7 mouse cellular contexts compared by ENCODE assay signal in the genomic region with DNA sequence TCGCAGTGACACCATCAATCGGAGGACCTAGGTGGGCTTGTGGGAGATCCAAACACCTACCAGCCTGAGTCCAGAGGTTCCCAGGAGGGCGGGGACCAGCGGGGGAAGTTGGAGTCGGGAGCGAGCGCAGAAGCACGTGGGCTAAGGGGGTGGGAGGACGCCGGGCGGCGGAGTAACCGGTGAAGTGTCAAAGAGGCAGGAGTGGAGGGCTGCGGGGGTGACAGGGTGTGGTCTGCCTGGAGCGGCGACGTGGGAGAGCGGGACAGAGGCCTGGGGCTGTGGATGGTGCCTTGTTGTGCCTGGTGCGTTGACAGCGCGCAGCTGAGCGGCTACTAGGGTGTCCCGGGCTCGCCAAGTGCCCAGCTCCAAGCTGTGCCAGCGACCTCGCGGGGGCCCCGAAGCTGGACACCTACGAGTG. TPM values are rescaled to one million over a fixed set of nuclear protein-coding genes. Genes with fewer than 3 reads are reported as not detected.
A peak's percentile ranks its signal among the peaks of the same experiment; 100 is the strongest.
DNase-seq lines count a peak whose midpoint lies in the region; ATAC-seq and TF ChIP-seq lines count a peak whose summit lies in the region.

Sema6d (plus strand) TSS at position 157 of the 418 bp plus-strand sequence.

- H3K27me3 ChIP-seq in E14TG2a.4 (ENCODE audit: insufficient read depth, low read length) = peaks cover 45% of the 10 kb centered on the region
- H3K27me3 ChIP-seq in forebrain, embryonic 13.5 days = peaks cover 31% of the 10 kb centered on the region
- H3K27me3 ChIP-seq in hindbrain, embryonic 11.5 days (ENCODE audit: control insufficient read depth, insufficient read depth, low read length) = peaks cover 21% of the 10 kb centered on the region
- H3K27me3 ChIP-seq in midbrain, embryonic 14.5 days (ENCODE audit: control insufficient read depth, insufficient read depth, low read length) = peaks cover 12% of the 10 kb centered on the region; the same call in 1 of the 2 replicates

- H3K27ac ChIP-seq in forebrain, embryonic 13.5 days = peak within 1 kb of the TSS; percentile 31; the same call in 1 of the 2 replicates
- no peak within 1 kb of the TSS for H3K27ac ChIP-seq in hindbrain, embryonic 11.5 days (ENCODE audit: low read depth, low read length)
- peak within 1 kb of the TSS; percentile 64 for H3K27ac ChIP-seq in midbrain, embryonic 14.5 days (replicated peaks; ENCODE audit: low read depth, low read length)

- H3K4me1 ChIP-seq in E14TG2a.4 (replicated peaks; ENCODE audit: low read depth, low read length) = peaks cover 16% of the 10 kb centered on the region
- H3K4me1 ChIP-seq in forebrain, embryonic 13.5 days = peaks cover 16% of the 10 kb centered on the region; the same call in 1 of the 2 replicates
- no peaks in the 10 kb centered on the region; the same call in 1 of the 2 replicates for H3K4me1 ChIP-seq in hindbrain, embryonic 11.5 days (replicated peaks; ENCODE audit: control insufficient read depth, insufficient read depth, low read length)
- H3K4me1 ChIP-seq in midbrain, embryonic 14.5 days (ENCODE audit: control insufficient read depth, insufficient read depth, low read length) = no peaks in the 10 kb centered on the region

- H3K9ac ChIP-seq in forebrain, embryonic 13.5 days = peak within 1 kb of the TSS; percentile 75
- H3K9ac ChIP-seq in hindbrain, embryonic 11.5 days (ENCODE audit: low read depth, low read length) = peak within 1 kb of the TSS; percentile 67
- H3K9ac ChIP-seq in midbrain, embryonic 14.5 days (replicated peaks; ENCODE audit: low read length) = peak within 1 kb of the TSS; percentile 76

- intact Hi-C loops in left cerebral cortex, postnatal 4 days (cut with DNase I) = loop anchor here (5.0 to 10.0 kb wide), 2 partner anchors 778 to 1265 kb away; no protein-coding TSS in a partner anchor

- H3K9me3 ChIP-seq in E14TG2a.4 (ENCODE audit: low read length) = no peaks in the 10 kb centered on the region
- H3K9me3 ChIP-seq in forebrain, embryonic 13.5 days (replicated peaks) = no peaks in the 10 kb centered on the region
- H3K9me3 ChIP-seq in hindbrain, embryonic 11.5 days (ENCODE audit: control insufficient read depth, low read length) = no peaks in the 10 kb centered on the region
- no peaks in the 10 kb centered on the region for H3K9me3 ChIP-seq in midbrain, embryonic 14.5 days (ENCODE audit: control insufficient read depth, low read length)

- H3K4me3 ChIP-seq in E14TG2a.4 (replicated peaks; ENCODE audit: low read length) = peak within 1 kb of the TSS; percentile 75
- peak within 1 kb of the TSS; percentile 64 for H3K4me3 ChIP-seq in forebrain, embryonic 13.5 days
- H3K4me3 ChIP-seq in hindbrain, embryonic 11.5 days (ENCODE audit: low read depth, low read length) = peak within 1 kb of the TSS; percentile 54
- H3K4me3 ChIP-seq in midbrain, embryonic 14.5 days (replicated peaks; ENCODE audit: low read depth, low read length) = peak within 1 kb of the TSS; percentile 64

- peak; percentile 40 for DNase-seq in MN1 (ENCODE audit: low spot score)
- DNase-seq in hindbrain, embryonic 11.5 days (ENCODE audit: low spot score) = peak; percentile 50
- peak; percentile 57 for DNase-seq in left cerebral cortex, postnatal 4 days
- peak; percentile 62 for DNase-seq in midbrain, embryonic 14.5 days

- peak within 1 kb of the TSS; percentile 97 for H3K4me2 ChIP-seq in forebrain, embryonic 13.5 days
- peak within 1 kb of the TSS; percentile 95 for H3K4me2 ChIP-seq in hindbrain, embryonic 11.5 days (replicated peaks; ENCODE audit: low read depth, low read length)
- peak within 1 kb of the TSS; percentile 89 for H3K4me2 ChIP-seq in midbrain, embryonic 14.5 days (ENCODE audit: low read length)

- ATAC-seq in forebrain, embryonic 13.5 days = peak; percentile 78
- ATAC-seq in hindbrain, embryonic 11.5 days (ENCODE audit: low FRiP score) = peak; percentile 82
- peak; percentile 74 for ATAC-seq in midbrain, embryonic 14.5 days (ENCODE audit: low FRiP score, low TSS enrichment)
- ATAC-seq in activated CD4-positive, CD25-positive, alpha-beta regulatory T cell, adult 4 months = no peak

- H3K36me3 ChIP-seq in E14TG2a.4 (ENCODE audit: insufficient read depth, low read length) = no peaks in the 10 kb centered on the region
- H3K36me3 ChIP-seq in forebrain, embryonic 13.5 days (ENCODE audit: poor library complexity, severe bottlenecking) = no peaks in the 10 kb centered on the region
- no peaks in the 10 kb centered on the region for H3K36me3 ChIP-seq in hindbrain, embryonic 11.5 days (ENCODE audit: control insufficient read depth, insufficient read depth, low read length)
- no peaks in the 10 kb centered on the region for H3K36me3 ChIP-seq in midbrain, embryonic 14.5 days (ENCODE audit: control insufficient read depth, insufficient read depth, low read length)

- WGBS in forebrain, embryonic 13.5 days = 2% methylated on average over 29 of the region's 29 CpGs
- 2% methylated on average over 27 of the region's 29 CpGs for WGBS in hindbrain, embryonic 11.5 days
- WGBS in midbrain, embryonic 14.5 days = 3% methylated on average over 29 of the region's 29 CpGs

- no peak for TF ChIP-seq CTCF in E14TG2a.4 (conservative IDR thresholded peaks at IDR 0.05; ENCODE audit: low read length)

RNA-seq across cellular contexts. Expression of gene Sema6d, which starts in this region (rescaled TPM):
- 22.5 and 24.1 TPM in 2 replicates for polyA plus RNA-seq in forebrain, embryonic 13.5 days (2015; fragmentation: Nextera tagmentation; extraction: Ambion mirVana)
- 20.9 and 26.2 TPM in 2 replicates for polyA plus RNA-seq in hindbrain, embryonic 11.5 days (2014; fragmentation: Nextera tagmentation; extraction: Ambion mirVana)
- total RNA-seq in left cerebral cortex, postnatal 4 days (2021) = 10 to 100 TPM; 83.4 to 91.4 TPM
- 24.9 and 26.9 TPM in 2 replicates for polyA plus RNA-seq in midbrain, embryonic 14.5 days (2014; fragmentation: Nextera tagmentation; extraction: Ambion mirVana)
- polyA plus RNA-seq in activated CD4-positive, CD25-positive, alpha-beta regulatory T cell, adult 4 months (2017; shearing (Covaris generic)) = 1 to 10 TPM in 1 of 2 experiments, under 1 TPM in 1; 0.95 to 1.5 TPM
